Mouse (Mus musculus): ENCODE data around the gene Ttll2. TPM values are rescaled to one million over a fixed set of nuclear protein-coding genes. Genes with fewer than 3 reads are reported as not detected.
"Not testable (repeated sequence)": the region's sequence is repeated elsewhere in the genome, so short reads cannot be mapped to it uniquely, and the experiment has no call there.

Ttll2 gene
- total RNA-seq, 2 experiments from 2014 or later = not detected

- not testable (repeated sequence) for DNase-seq (ENCODE audit: low spot score in 2 of 2)
Observed at GRCm38 (mm10) chr17:7365615-7366014, 13.1 kb upstream of the Ttll2 start.

DNA sequence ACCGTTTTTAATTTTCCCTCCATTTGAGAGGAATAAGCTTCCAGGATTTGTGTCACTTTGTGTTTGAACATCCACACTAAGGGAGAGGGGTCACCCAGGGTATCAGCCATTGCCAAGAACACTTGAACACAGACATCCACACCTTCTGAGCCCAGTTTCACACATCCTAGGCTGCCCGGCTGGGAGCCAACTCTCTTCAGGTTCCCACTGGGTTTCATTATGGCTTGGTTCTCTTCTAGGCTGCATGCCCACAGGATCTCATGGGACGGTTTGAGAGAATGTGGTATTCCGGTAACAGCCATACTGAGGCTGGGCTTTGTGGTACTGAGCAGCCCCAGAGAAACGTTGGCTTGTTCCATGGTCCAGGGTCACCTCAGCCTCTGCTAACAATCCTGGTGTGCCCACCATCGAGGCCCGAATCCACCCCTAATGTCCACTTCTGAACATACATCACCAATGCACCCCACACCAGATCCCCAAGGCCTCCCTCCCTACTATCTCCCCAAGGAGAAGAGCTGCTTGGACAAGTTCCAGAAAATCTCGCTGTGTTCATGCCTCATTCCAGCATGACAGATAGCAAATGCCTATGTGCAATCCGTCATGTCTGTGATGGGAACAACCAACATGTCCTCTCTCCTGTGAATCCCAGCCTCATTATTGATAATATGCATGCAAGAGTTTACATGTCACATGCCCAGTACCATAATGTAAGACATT, 8.4 kb upstream of the Ttll2 start:
- DNase-seq (ENCODE audit: low spot score in 2 of 2) = peak in 1 of 2 experiments; percentile 37

DNA sequence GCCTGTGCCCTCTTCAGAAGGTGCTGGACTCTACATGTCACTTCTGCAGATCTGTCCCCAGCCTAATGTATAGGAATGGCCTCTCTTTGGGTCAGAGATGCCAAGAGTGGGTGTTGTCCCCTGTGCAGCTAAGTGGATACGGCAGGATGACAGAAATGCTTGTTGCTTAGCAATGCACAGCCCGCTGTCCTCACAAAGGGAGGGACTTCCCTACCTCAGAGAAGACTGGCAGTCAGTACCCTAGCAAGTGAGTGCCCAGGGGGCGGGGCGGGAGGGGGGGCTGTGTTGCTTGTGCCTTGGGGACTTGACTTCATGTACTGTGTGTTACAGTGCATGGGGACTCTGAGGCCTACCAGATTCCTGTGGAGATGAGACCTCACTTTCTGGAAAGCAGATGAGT, 7.3 kb upstream of the Ttll2 start:
- not testable (repeated sequence) for DNase-seq (ENCODE audit: low spot score in 2 of 2)

DNA sequence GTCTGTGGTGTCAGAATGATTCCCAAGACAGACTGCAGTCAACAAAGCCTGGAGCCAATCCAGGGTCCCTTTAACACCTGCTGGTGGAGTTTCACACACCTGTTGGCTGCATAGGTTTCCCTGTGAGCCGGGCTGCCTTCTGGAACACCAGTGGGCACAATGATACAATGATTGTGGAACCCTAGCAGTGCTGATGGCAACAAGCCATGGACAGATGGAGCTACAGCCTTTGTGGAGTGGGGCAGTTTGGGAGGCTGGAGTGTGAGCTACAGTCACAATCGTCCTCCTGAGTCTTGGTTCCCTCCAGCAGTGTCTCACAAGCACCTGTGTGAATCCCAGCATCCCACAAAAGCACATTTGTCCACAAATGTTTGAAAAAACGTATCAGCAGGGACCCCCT, 3.7 kb downstream of the Ttll2 start:
- not testable (repeated sequence) for DNase-seq (ENCODE audit: low spot score in 2 of 2)

- DNase-seq (ENCODE audit: low spot score in 2 of 2) = not testable (repeated sequence)
Observed at GRCm38 (mm10) chr17:7337381-7337780, 15.1 kb downstream of the Ttll2 start.

DNA sequence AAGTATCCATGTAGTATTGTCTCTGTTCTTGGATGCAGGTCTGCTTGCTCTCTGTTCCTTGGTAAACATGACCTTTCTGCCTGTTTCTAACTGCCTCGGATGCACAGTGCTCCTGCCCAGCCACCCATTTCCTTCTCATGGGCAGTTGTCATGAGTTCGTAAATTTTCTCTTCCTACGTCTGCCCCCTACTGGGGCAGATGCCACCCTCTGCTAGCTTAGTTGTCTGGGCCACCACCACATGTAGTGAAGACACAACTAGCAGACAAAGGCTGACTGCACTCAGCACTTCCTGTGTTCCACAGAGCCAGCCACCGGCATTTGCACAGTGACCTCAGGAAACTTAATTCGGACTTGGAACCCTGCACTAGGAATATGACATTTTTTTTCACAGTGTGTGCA, 19.8 kb downstream of the Ttll2 start:
- DNase-seq (ENCODE audit: low spot score in 2 of 2) = not testable (repeated sequence)

DNA sequence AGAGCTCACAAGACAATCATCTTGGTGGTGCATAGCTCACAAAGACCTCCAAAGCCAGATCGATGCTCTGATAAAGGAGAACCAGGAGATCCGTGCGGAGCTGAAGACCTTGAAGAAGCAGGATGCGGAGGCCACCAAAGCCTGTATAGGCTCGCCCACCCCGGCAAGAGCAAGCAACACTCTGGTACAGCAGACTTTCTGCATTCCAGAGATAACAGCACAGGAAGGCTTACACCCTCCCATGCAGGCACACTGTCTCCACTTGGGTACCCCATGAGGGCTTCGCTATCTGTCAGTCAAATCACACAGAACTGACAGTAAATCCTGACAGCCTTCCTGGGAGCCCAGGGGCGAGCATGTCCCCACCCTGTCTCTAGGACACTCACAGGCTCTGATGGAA, 26.1 kb downstream of the Ttll2 start:
- not testable (repeated sequence) for DNase-seq (ENCODE audit: low spot score in 2 of 2)

- DNase-seq (ENCODE audit: low spot score in 2 of 2) = not testable (repeated sequence)
Observed at GRCm38 (mm10) chr17:7324346-7324745, 28.1 kb downstream of the Ttll2 start, which contains the start of gene Tcp10a. Tcp10a (plus strand) TSS chr17:7324646.

- DNase-seq (ENCODE audit: low spot score in 2 of 2) = not testable (repeated sequence)
Observed at GRCm38 (mm10) chr17:7319789-7320188, 32.7 kb downstream of the Ttll2 start.

- not testable (repeated sequence) for DNase-seq (ENCODE audit: low spot score in 2 of 2)
Observed at GRCm38 (mm10) chr17:7315693-7316382, 36.7 kb downstream of the Ttll2 start.

DNA sequence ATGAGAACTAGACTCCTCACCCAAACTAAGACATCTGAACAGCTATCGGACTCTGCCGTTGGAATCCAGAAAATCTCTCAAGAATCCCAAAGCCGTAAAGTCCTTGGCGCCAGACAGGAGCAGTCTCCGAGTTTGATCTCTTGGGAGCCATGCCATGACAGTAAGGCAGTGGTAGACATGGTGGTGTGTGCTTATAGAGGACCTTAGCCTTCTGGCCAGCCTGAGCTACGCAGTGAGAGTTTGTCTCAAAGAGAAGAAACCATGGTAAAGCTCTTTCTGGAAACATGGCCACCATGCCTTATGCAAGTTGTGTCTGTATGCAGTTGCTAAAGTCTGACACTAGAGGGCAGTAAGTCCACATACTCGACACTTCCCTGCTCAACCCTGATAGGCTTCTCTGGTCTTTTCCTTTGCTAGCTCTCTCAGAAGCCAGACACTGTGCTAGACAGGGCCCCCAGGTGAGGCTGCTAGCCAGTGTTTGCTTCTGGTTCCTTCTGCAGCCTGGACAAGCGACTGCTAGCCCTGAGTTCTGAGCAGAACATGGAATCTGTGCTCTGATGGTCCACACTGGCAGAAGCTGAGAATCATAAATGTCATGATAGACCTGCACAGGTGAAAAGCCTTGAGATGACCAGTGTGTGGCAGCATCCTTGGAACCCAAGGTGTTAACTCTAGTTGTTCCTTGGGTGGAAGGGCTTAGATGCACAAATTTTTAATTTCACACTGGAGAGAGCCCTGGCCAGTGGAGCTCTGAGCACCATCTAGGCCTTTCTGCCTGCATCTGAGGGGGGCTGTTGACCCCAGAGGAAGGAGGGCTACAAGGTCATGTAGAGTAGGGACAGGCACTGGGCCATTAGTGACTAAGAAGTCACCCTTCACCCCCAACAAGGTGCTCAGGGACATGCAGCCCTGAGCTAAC, 46.0 kb downstream of the Ttll2 start:
- DNase-seq (ENCODE audit: low spot score in 2 of 2) = peak; percentile 57 to 65

Other genes with a start within 250 kb of the Ttll2 start
- 10 to 100 TPM; 27.0 to 27.4 TPM for gene Rps6ka2, start 182.6 kb downstream of the Ttll2 start, total RNA-seq (2021)
- under 1 TPM in 1 of 2 experiments, not detected in 1; 0.47 TPM for gene Tcp10a, start 28.1 kb downstream of the Ttll2 start, total RNA-seq (2021)
- not detected for gene Gm49630, start 19.3 kb upstream of the Ttll2 start, total RNA-seq (2021)
- gene Unc93a2, start 32.8 kb upstream of the Ttll2 start, total RNA-seq (2021) = under 1 TPM in 1 of 2 experiments, not detected in 1; 0.18 TPM

Measured in layer of hippocampus, postnatal 10 days (tissue).